Comparison of ENCODE assay signal across 23 mouse cellular contexts in genomic region chr9:115402661-115403060, GRCm38 (mm10).
DNase-seq lines count a peak whose midpoint lies in the region; ATAC-seq lines count a peak whose summit lies in the region.
"Had no signal": no experiment of that assay in that cellular context is flagged by ENCODE, and none has a peak within 500 bp of the region (broad histone marks: within the 10 kb centered on the region; RNA-seq: fewer than 3 reads in every experiment).

No protein-coding gene starts in this region.

- H3K9ac ChIP-seq in forebrain, embryonic 15.5 days (replicated peaks): no peak overlapping the region
- H3K9ac ChIP-seq in forebrain, embryonic 13.5 days: no peak overlapping the region
- H3K9ac ChIP-seq in limb, embryonic 12.5 days (replicated peaks): no peak overlapping the region
- no peak overlapping the region for H3K9ac ChIP-seq in liver, embryonic 16.5 days (ENCODE audit: low read depth, low read length)
- H3K9ac ChIP-seq in liver, embryonic 11.5 days (ENCODE audit: low read depth, low read length): no peak overlapping the region
- H3K9ac ChIP-seq in midbrain, embryonic 11.5 days (ENCODE audit: low read length): no peak overlapping the region
- H3K9ac ChIP-seq in midbrain, embryonic 13.5 days (replicated peaks): no peak overlapping the region
- H3K9ac ChIP-seq: embryonic facial prominence, embryonic 13.5 days; embryonic facial prominence, embryonic 15.5 days; forebrain, embryonic 12.5 days had no signal

- H3K27ac ChIP-seq in forebrain, embryonic 15.5 days (replicated peaks): 0 out of 2 replicates have a peak overlapping the region, but pooled peaks have one; percentile 15
- no peak overlapping the region for H3K27ac ChIP-seq in forebrain, embryonic 13.5 days
- 0 out of 2 replicates have a peak overlapping the region, but pooled peaks have one; percentile 29 for H3K27ac ChIP-seq in limb, embryonic 12.5 days
- no peak overlapping the region for H3K27ac ChIP-seq in limb, embryonic 10.5 days
- H3K27ac ChIP-seq in liver, embryonic 16.5 days (ENCODE audit: low read length): peak overlapping the region; percentile 55
- H3K27ac ChIP-seq in liver, embryonic 11.5 days (ENCODE audit: low read depth, low read length): no peak overlapping the region
- no peak overlapping the region for H3K27ac ChIP-seq in midbrain, embryonic 11.5 days (ENCODE audit: low read depth, low read length)
- H3K27ac ChIP-seq in midbrain, embryonic 13.5 days: no peak overlapping the region
- H3K27ac ChIP-seq: embryonic facial prominence, embryonic 13.5 days; embryonic facial prominence, embryonic 15.5 days; forebrain, embryonic 10.5 days; forebrain, embryonic 12.5 days had no signal

- no peak for ATAC-seq in forebrain, embryonic 15.5 days (replicated peaks)
- ATAC-seq in forebrain, embryonic 13.5 days: no peak
- ATAC-seq in limb, embryonic 12.5 days (ENCODE audit: insufficient number of reproducible peaks, insufficient read depth, low FRiP score, low TSS enrichment, low read depth): no peak
- ATAC-seq in liver, embryonic 16.5 days (ENCODE audit: low read depth): no peak
- no peak for ATAC-seq in liver, embryonic 11.5 days (replicated peaks; ENCODE audit: low FRiP score)
- no peak for ATAC-seq in midbrain, embryonic 11.5 days (ENCODE audit: low FRiP score)
- no peak for ATAC-seq in midbrain, embryonic 13.5 days
- ATAC-seq: forebrain, embryonic 16.5 days had no signal

- no peak overlapping the region for H3K4me2 ChIP-seq in forebrain, embryonic 15.5 days (replicated peaks)
- H3K4me2 ChIP-seq in forebrain, embryonic 13.5 days: no peak overlapping the region
- H3K4me2 ChIP-seq in limb, embryonic 12.5 days: no peak overlapping the region
- H3K4me2 ChIP-seq in liver, embryonic 16.5 days (ENCODE audit: low read depth, low read length): no peak overlapping the region
- no peak overlapping the region for H3K4me2 ChIP-seq in liver, embryonic 11.5 days
- no peak overlapping the region for H3K4me2 ChIP-seq in midbrain, embryonic 11.5 days
- H3K4me2 ChIP-seq in midbrain, embryonic 13.5 days (replicated peaks): no peak overlapping the region
- H3K4me2 ChIP-seq: embryonic facial prominence, embryonic 13.5 days; embryonic facial prominence, embryonic 15.5 days; forebrain, embryonic 12.5 days had no signal

- no peaks in the 10 kb centered on the region for H3K4me1 ChIP-seq in forebrain, embryonic 15.5 days
- H3K4me1 ChIP-seq in forebrain, embryonic 13.5 days: peaks cover 6% of the 10 kb centered on the region; the same call in 1 of the 2 replicates
- peaks cover 11% of the 10 kb centered on the region for H3K4me1 ChIP-seq in limb, embryonic 12.5 days (replicated peaks)
- peaks cover 22% of the 10 kb centered on the region for H3K4me1 ChIP-seq in limb, embryonic 10.5 days
- peaks cover 4% of the 10 kb centered on the region for H3K4me1 ChIP-seq in liver, embryonic 16.5 days (ENCODE audit: control insufficient read depth, low read depth, low read length)
- H3K4me1 ChIP-seq in liver, embryonic 11.5 days (replicated peaks; ENCODE audit: control insufficient read depth, insufficient read depth, low read length): no peaks in the 10 kb centered on the region
- H3K4me1 ChIP-seq in midbrain, embryonic 11.5 days (ENCODE audit: control insufficient read depth, insufficient read depth, low read length): no peaks in the 10 kb centered on the region
- 0 out of 2 replicates have a peak, but pooled peaks cover 3% of the 10 kb centered on the region for H3K4me1 ChIP-seq in midbrain, embryonic 13.5 days (replicated peaks)

- no peak overlapping the region for H3K4me3 ChIP-seq in forebrain, embryonic 15.5 days
- H3K4me3 ChIP-seq in forebrain, embryonic 13.5 days: no peak overlapping the region
- no peak overlapping the region for H3K4me3 ChIP-seq in limb, embryonic 12.5 days (replicated peaks)
- no peak overlapping the region for H3K4me3 ChIP-seq in limb, embryonic 10.5 days
- no peak overlapping the region for H3K4me3 ChIP-seq in liver, embryonic 16.5 days (ENCODE audit: low read depth, low read length)
- no peak overlapping the region for H3K4me3 ChIP-seq in liver, embryonic 11.5 days (ENCODE audit: low read depth, low read length)
- no peak overlapping the region for H3K4me3 ChIP-seq in midbrain, embryonic 11.5 days (ENCODE audit: low read depth, low read length)
- no peak overlapping the region for H3K4me3 ChIP-seq in midbrain, embryonic 13.5 days (replicated peaks)
- H3K4me3 ChIP-seq: embryonic facial prominence, embryonic 13.5 days; embryonic facial prominence, embryonic 15.5 days; erythroblast, embryonic 14.5 days; forebrain, embryonic 10.5 days; forebrain, embryonic 12.5 days had no signal

- no peak for DNase-seq in limb, embryonic 10.5 days (ENCODE audit: low spot score)
- DNase-seq in liver, embryonic 11.5 days (ENCODE audit: low spot score): no peak
- DNase-seq in midbrain, embryonic 11.5 days (ENCODE audit: low spot score, missing footprints): peak; percentile 57
- DNase-seq: adrenal gland, postnatal 10 days; adrenal gland, postnatal 25 days; cerebellum, adult 11 months; cerebellum, adult 18-20 months; cerebellum, adult 8-10 months; cerebellum, adult 9-11 months; cerebellum, postnatal 14 days; cerebellum, postnatal 36 days; embryo, embryonic 11 days had no signal

- H3K36me3 ChIP-seq in forebrain, embryonic 15.5 days: no peaks in the 10 kb centered on the region
- no peaks in the 10 kb centered on the region for H3K36me3 ChIP-seq in forebrain, embryonic 13.5 days (ENCODE audit: poor library complexity, severe bottlenecking)
- no peaks in the 10 kb centered on the region for H3K36me3 ChIP-seq in limb, embryonic 12.5 days
- H3K36me3 ChIP-seq in limb, embryonic 10.5 days: no peaks in the 10 kb centered on the region
- no peaks in the 10 kb centered on the region for H3K36me3 ChIP-seq in liver, embryonic 16.5 days (ENCODE audit: control insufficient read depth, insufficient read depth)
- no peaks in the 10 kb centered on the region for H3K36me3 ChIP-seq in liver, embryonic 11.5 days (ENCODE audit: control insufficient read depth, insufficient read depth, low read length)
- no peaks in the 10 kb centered on the region for H3K36me3 ChIP-seq in midbrain, embryonic 11.5 days (ENCODE audit: control insufficient read depth, insufficient read depth, low read length)
- no peaks in the 10 kb centered on the region for H3K36me3 ChIP-seq in midbrain, embryonic 13.5 days
- H3K36me3 ChIP-seq: embryonic facial prominence, embryonic 13.5 days; embryonic facial prominence, embryonic 15.5 days; forebrain, embryonic 10.5 days; forebrain, embryonic 12.5 days had no signal

- WGBS in forebrain, embryonic 15.5 days: 78% methylated on average over 6 of the region's 6 CpGs
- WGBS in forebrain, embryonic 13.5 days: 84% methylated on average over 6 of the region's 6 CpGs
- WGBS in limb, embryonic 12.5 days: 40% methylated on average over 6 of the region's 6 CpGs
- WGBS in limb, embryonic 10.5 days: 52% methylated on average over 6 of the region's 6 CpGs
- WGBS in liver, embryonic 16.5 days (ENCODE audit: insufficient replicate concordance): 58% methylated on average over 6 of the region's 6 CpGs
- 75% methylated on average over 6 of the region's 6 CpGs for WGBS in liver, embryonic 11.5 days
- WGBS in midbrain, embryonic 11.5 days: 80% methylated on average over 6 of the region's 6 CpGs
- WGBS in midbrain, embryonic 13.5 days: 84% methylated on average over 6 of the region's 6 CpGs

- H3K9me3 ChIP-seq in forebrain, embryonic 15.5 days: no peaks in the 10 kb centered on the region
- peaks cover 6% of the 10 kb centered on the region; the same call in 1 of the 2 replicates for H3K9me3 ChIP-seq in forebrain, embryonic 13.5 days (replicated peaks)
- H3K9me3 ChIP-seq in limb, embryonic 12.5 days: peaks cover 7% of the 10 kb centered on the region; the same call in 1 of the 2 replicates
- no peaks in the 10 kb centered on the region for H3K9me3 ChIP-seq in limb, embryonic 10.5 days (replicated peaks)
- 0 out of 2 replicates have a peak, but pooled peaks cover 3% of the 10 kb centered on the region for H3K9me3 ChIP-seq in liver, embryonic 16.5 days (replicated peaks; ENCODE audit: control insufficient read depth, low read length)
- no peaks in the 10 kb centered on the region for H3K9me3 ChIP-seq in liver, embryonic 11.5 days (ENCODE audit: control insufficient read depth, low read length)
- H3K9me3 ChIP-seq in midbrain, embryonic 11.5 days (ENCODE audit: control insufficient read depth, low read length): no peaks in the 10 kb centered on the region
- no peaks in the 10 kb centered on the region for H3K9me3 ChIP-seq in midbrain, embryonic 13.5 days
- H3K9me3 ChIP-seq: embryonic facial prominence, embryonic 13.5 days; embryonic facial prominence, embryonic 15.5 days had no signal

- no peaks in the 10 kb centered on the region for H3K27me3 ChIP-seq in forebrain, embryonic 15.5 days
- no peaks in the 10 kb centered on the region for H3K27me3 ChIP-seq in forebrain, embryonic 13.5 days
- no peaks in the 10 kb centered on the region for H3K27me3 ChIP-seq in limb, embryonic 12.5 days
- no peaks in the 10 kb centered on the region for H3K27me3 ChIP-seq in limb, embryonic 10.5 days (ENCODE audit: low read depth, poor library complexity, severe bottlenecking)
- no peaks in the 10 kb centered on the region for H3K27me3 ChIP-seq in liver, embryonic 16.5 days (ENCODE audit: control insufficient read depth, insufficient read depth, low read depth, low read length)
- no peaks in the 10 kb centered on the region for H3K27me3 ChIP-seq in liver, embryonic 11.5 days (replicated peaks; ENCODE audit: control insufficient read depth, insufficient read depth, low read length)
- H3K27me3 ChIP-seq in midbrain, embryonic 11.5 days (ENCODE audit: control insufficient read depth, insufficient read depth, low read length): no peaks in the 10 kb centered on the region
- no peaks in the 10 kb centered on the region for H3K27me3 ChIP-seq in midbrain, embryonic 13.5 days
- H3K27me3 ChIP-seq: embryonic facial prominence, embryonic 13.5 days; embryonic facial prominence, embryonic 15.5 days; forebrain, embryonic 12.5 days had no signal

Comparison
In these comparisons a context has a peak if more than half of its experiments do, and no peak if none do; other contexts are left out.
1. H3K27ac ChIP-seq: peak in forebrain, embryonic 15.5 days (single experiment), limb, embryonic 12.5 days (single experiment) and liver, embryonic 16.5 days (single experiment); none in forebrain, embryonic 13.5 days (single experiment), limb, embryonic 10.5 days (single experiment), liver, embryonic 11.5 days (single experiment), midbrain, embryonic 11.5 days (single experiment) and midbrain, embryonic 13.5 days (single experiment).